Mouse (Mus musculus) neural tube, embryonic 13.5 days (tissue): ENCODE data around the gene Echs1. TPM values are rescaled to one million over a fixed set of nuclear protein-coding genes. Genes with fewer than 3 reads are reported as not detected.
A peak's percentile ranks its signal among the peaks of the same experiment; 100 is the strongest.
"Not testable (repeated sequence)": the region's sequence is repeated elsewhere in the genome, so short reads cannot be mapped to it uniquely, and the experiment has no call there.

Experiments used
- ATAC-seq: fragments of 200-750 bp; cut with Nextera tagmentation; 2 replicates; pipeline ENCODE4 v1.8.0; 2017; ENCODE audit warnings: low read depth, mild to moderate bottlenecking, moderate TSS enrichment, moderate library complexity
- H3K27ac ChIP-seq: fragments of 300-500 bp; sonication (generic); replicated peaks from 2 replicates; pipeline ENCODE4 v1.5.1; 2015; ENCODE audit warnings: moderate library complexity, mild to moderate bottlenecking, inconsistent platforms
- H3K27me3 ChIP-seq: fragments of 300-500 bp; sonication (generic); 2 replicates; pipeline ENCODE4 v1.6.1; 2015; ENCODE audit warnings: mild to moderate bottlenecking, inconsistent platforms
- H3K36me3 ChIP-seq: fragments of 300-500 bp; sonication (generic); 2 replicates; pipeline ENCODE4 v1.6.1; 2015; ENCODE audit warnings: mild to moderate bottlenecking, inconsistent platforms
- H3K4me1 ChIP-seq: fragments of 300-500 bp; sonication (generic); replicated peaks from 2 replicates; pipeline ENCODE4 v1.6.1; 2015; ENCODE audit warnings: inconsistent platforms
- H3K4me2 ChIP-seq: fragments of 300-500 bp; sonication (generic); 2 replicates; pipeline ENCODE4 v1.6.1; 2015; ENCODE audit warnings: inconsistent platforms, mild to moderate bottlenecking, moderate library complexity
- H3K4me3 ChIP-seq: fragments of 300-500 bp; sonication (generic); 2 replicates; pipeline ENCODE4 v1.5.1; 2015; ENCODE audit warnings: mild to moderate bottlenecking, inconsistent platforms
- H3K9ac ChIP-seq: fragments of 300-500 bp; sonication (generic); 2 replicates; pipeline ENCODE4 v1.6.1; 2015; ENCODE audit warnings: moderate library complexity, mild to moderate bottlenecking, inconsistent platforms
- H3K9me3 ChIP-seq: fragments of 300-500 bp; sonication (generic); 2 replicates; pipeline ENCODE4 v1.6.1; 2016; ENCODE audit warnings: inconsistent platforms
- WGBS: fragments of 180-500 bp; shearing (Covaris S2); methylation state at CpG from one replicate; pipeline ENCODE4 v1.1.7; 2015; 5-methylcytosine and 5-hydroxymethylcytosine counted together
- polyA plus RNA-seq: library from polyadenylated mRNA; unstranded; fragments of >200 nt; fragmentation: Nextera tagmentation; extraction: Ambion mirVana; gene quantifications from 2 replicates; pipeline ENCODE4 v1.2.1, GENCODE M21; 2015

Echs1 gene
- polyA plus RNA-seq, 1 experiment from 2014 or later = 125 TPM

GRCm38 (mm10) chr7:140134033-140134432, 17.8 kb upstream of the Echs1 start:
- Histone ChIP-seq H3K36me3 (peaks cover 15% of the 10 kb centered on the region), H3K4me1 (peaks cover 14% of the 10 kb centered on the region)
- not testable (repeated sequence) for H3K4me3 ChIP-seq, H3K27me3 ChIP-seq, H3K27ac ChIP-seq, ATAC-seq, H3K9me3 ChIP-seq, H3K4me2 ChIP-seq, H3K9ac ChIP-seq
- WGBS = 95% methylated on average over 7 of the region's 7 CpGs

GRCm38 (mm10) chr7:140132184-140132583, 15.9 kb upstream of the Echs1 start:
- not testable (repeated sequence) for H3K4me3 ChIP-seq, H3K9ac ChIP-seq, H3K27me3 ChIP-seq, H3K4me2 ChIP-seq, H3K4me1 ChIP-seq, H3K27ac ChIP-seq, H3K9me3 ChIP-seq, ATAC-seq
- H3K36me3 ChIP-seq = peaks cover 15% of the 10 kb centered on the region
- WGBS = 95% methylated on average over 7 of the region's 7 CpGs

GRCm38 (mm10) chr7:140127911-140128310, 11.6 kb upstream of the Echs1 start:
- 77% methylated on average over 2 of the region's 2 CpGs for WGBS
- Histone ChIP-seq H3K27me3 (no peaks in the 10 kb centered on the region), H3K4me2 (no peak overlapping the region), H3K36me3 (peaks cover 15% of the 10 kb centered on the region), H3K4me1 (peaks cover 16% of the 10 kb centered on the region), H3K9ac (no peak overlapping the region), H3K27ac (no peak overlapping the region), H3K9me3 (no peaks in the 10 kb centered on the region), H3K4me3 (no peak overlapping the region)
- ATAC-seq = no peak

- no peak for ATAC-seq
- H3K4me3 ChIP-seq = no peak overlapping the region
Observed at GRCm38 (mm10) chr7:140126934-140127333, 10.7 kb upstream of the Echs1 start.

GRCm38 (mm10) chr7:140126022-140126350, 9.7 kb upstream of the Echs1 start:
- ATAC-seq = peak; percentile 37
- H3K27me3 ChIP-seq = no peaks in the 10 kb centered on the region; the same call in 1 of the 2 replicates
- peaks cover 15% of the 10 kb centered on the region for H3K36me3 ChIP-seq
- WGBS = 11% methylated on average over 5 of the region's 5 CpGs
- H3K27ac ChIP-seq = no peak overlapping the region
- H3K9ac ChIP-seq = peak overlapping the region; percentile 76
- peak overlapping the region; percentile 60 for H3K4me3 ChIP-seq
- H3K9me3 ChIP-seq = no peaks in the 10 kb centered on the region
- H3K4me1 ChIP-seq = peaks cover 16% of the 10 kb centered on the region
- peak overlapping the region; percentile 66 for H3K4me2 ChIP-seq

More at GRCm38 (mm10) chr7:140126934-140127333, 10.7 kb upstream of the Echs1 start:
- H3K4me2 ChIP-seq = peak overlapping the region; percentile 11; the same call in 1 of the 2 replicates
- H3K4me1 ChIP-seq = peaks cover 16% of the 10 kb centered on the region
- peaks cover 15% of the 10 kb centered on the region for H3K36me3 ChIP-seq
- no peak overlapping the region for H3K27ac ChIP-seq
- H3K9me3 ChIP-seq = no peaks in the 10 kb centered on the region
- no peak overlapping the region for H3K9ac ChIP-seq
- 92% methylated on average over 3 of the region's 3 CpGs for WGBS
- H3K27me3 ChIP-seq = no peaks in the 10 kb centered on the region; the same call in 1 of the 2 replicates

GRCm38 (mm10) chr7:140125278-140126021, 9.2 kb upstream of the Echs1 start:
- peaks cover 16% of the 10 kb centered on the region for H3K4me1 ChIP-seq
- H3K4me3 ChIP-seq = peak overlapping the region; percentile 60
- H3K9ac ChIP-seq = peak overlapping the region; percentile 76
- H3K27ac ChIP-seq = 0 out of 2 replicates have a peak overlapping the region, but pooled peaks have one; percentile 19
- H3K27me3 ChIP-seq = no peaks in the 10 kb centered on the region; the same call in 1 of the 2 replicates
- peak overlapping the region; percentile 66 for H3K4me2 ChIP-seq
- no peaks in the 10 kb centered on the region for H3K9me3 ChIP-seq
- H3K36me3 ChIP-seq = peaks cover 10% of the 10 kb centered on the region
- ATAC-seq = peak; percentile 94
- 2% methylated on average over 40 of the region's 40 CpGs for WGBS

- 95% methylated on average over 1 of the region's 1 CpGs for WGBS
- no peak overlapping the region for H3K27ac ChIP-seq
Observed at GRCm38 (mm10) chr7:140124382-140124781, 8.1 kb upstream of the Echs1 start.

GRCm38 (mm10) chr7:140122765-140123164, 6.5 kb upstream of the Echs1 start:
- Histone ChIP-seq H3K9ac (no peak overlapping the region), H3K4me1 (peaks cover 16% of the 10 kb centered on the region), H3K4me3 (no peak overlapping the region), H3K36me3 (no peaks in the 10 kb centered on the region), H3K9me3 (no peaks in the 10 kb centered on the region), H3K4me2 (no peak overlapping the region), H3K27me3 (no peaks in the 10 kb centered on the region; the same call in 1 of the 2 replicates), H3K27ac (no peak overlapping the region)
- ATAC-seq = no peak
- WGBS = 50% methylated on average over 4 of the region's 4 CpGs

More at GRCm38 (mm10) chr7:140124382-140124781, 8.1 kb upstream of the Echs1 start:
- Histone ChIP-seq H3K4me1 (peaks cover 16% of the 10 kb centered on the region), H3K4me3 (no peak overlapping the region), H3K9me3 (no peaks in the 10 kb centered on the region), H3K27me3 (no peaks in the 10 kb centered on the region; the same call in 1 of the 2 replicates), H3K36me3 (no peaks in the 10 kb centered on the region), H3K4me2 (no peak overlapping the region), H3K9ac (no peak overlapping the region)
- no peak for ATAC-seq

GRCm38 (mm10) chr7:140121338-140121910, 5.1 kb upstream of the Echs1 start:
- Histone ChIP-seq H3K4me2 (no peak overlapping the region), H3K27me3 (no peaks in the 10 kb centered on the region; the same call in 1 of the 2 replicates), H3K4me3 (no peak overlapping the region), H3K36me3 (no peaks in the 10 kb centered on the region), H3K9ac (no peak overlapping the region), H3K27ac (no peak overlapping the region), H3K4me1 (peaks cover 19% of the 10 kb centered on the region), H3K9me3 (no peaks in the 10 kb centered on the region)
- 71% methylated on average over 13 of the region's 13 CpGs for WGBS
- no peak for ATAC-seq

GRCm38 (mm10) chr7:140120484-140120883, 4.2 kb upstream of the Echs1 start:
- no peaks in the 10 kb centered on the region for H3K9me3 ChIP-seq
- no peak overlapping the region for H3K27ac ChIP-seq
- no peaks in the 10 kb centered on the region for H3K36me3 ChIP-seq
- H3K4me3 ChIP-seq = no peak overlapping the region
- H3K4me1 ChIP-seq = peaks cover 18% of the 10 kb centered on the region
- ATAC-seq = no peak
- WGBS = 90% methylated on average over 2 of the region's 2 CpGs
- no peak overlapping the region for H3K4me2 ChIP-seq
- no peak overlapping the region for H3K9ac ChIP-seq
- H3K27me3 ChIP-seq = no peaks in the 10 kb centered on the region; the same call in 1 of the 2 replicates

- Histone ChIP-seq H3K4me3 (peak within 1 kb of the TSS; percentile 78), H3K4me1 (peaks cover 18% of the 10 kb centered on the region), H3K4me2 (peak within 1 kb of the TSS; percentile 90), H3K9ac (peak within 1 kb of the TSS; percentile 87), H3K36me3 (peaks cover 21% of the 10 kb centered on the region), H3K27me3 (no peaks in the 10 kb centered on the region), H3K9me3 (no peaks in the 10 kb centered on the region), H3K27ac (peak within 1 kb of the TSS; percentile 87)
- 2% methylated on average over 23 of the region's 23 CpGs for WGBS
- ATAC-seq = peak; percentile 75
Observed at GRCm38 (mm10) chr7:140115583-140116328, 520 bp downstream of the Echs1 start, which contains the start of gene Paox. Gene Paox, plus strand, starts transcription at chr7:140115799.

GRCm38 (mm10) chr7:140111943-140112342, 4.3 kb downstream of the Echs1 start:
- Histone ChIP-seq H3K4me3 (no peak overlapping the region), H3K27me3 (no peaks in the 10 kb centered on the region), H3K36me3 (peaks cover 59% of the 10 kb centered on the region), H3K9me3 (no peaks in the 10 kb centered on the region), H3K4me1 (peaks cover 14% of the 10 kb centered on the region), H3K4me2 (no peak overlapping the region), H3K9ac (no peak overlapping the region), H3K27ac (no peak overlapping the region)
- 66% methylated on average over 3 of the region's 3 CpGs for WGBS
- no peak for ATAC-seq
